Mouse (Mus musculus) kidney, adult 8-10 months (tissue): ENCODE data around the gene Pde6h.

Source experiments
- DNase-seq, 2 experiments: peaks; one replicate each; pipeline ENCODE4 v3.0.0; 2022

Pde6h gene

DNA sequence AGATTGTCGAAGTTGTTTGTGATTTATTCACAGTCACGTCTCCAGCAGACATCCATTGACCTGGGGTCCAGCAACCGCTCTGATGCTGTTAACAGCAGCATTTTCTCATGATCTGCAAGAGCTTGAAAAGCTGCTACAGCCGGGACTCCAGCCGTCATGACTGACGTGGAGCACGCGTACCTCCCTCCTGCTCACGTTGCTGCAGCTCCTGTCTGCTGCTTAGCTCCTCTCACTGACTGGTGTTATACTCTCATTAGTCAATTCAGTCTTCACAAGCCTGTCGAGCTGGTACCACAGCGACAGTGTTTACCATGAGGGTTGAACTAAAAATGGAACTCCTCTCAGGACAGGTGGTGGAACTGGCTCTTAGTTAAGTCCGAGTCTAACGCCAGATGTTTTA, 62.4 kb downstream of the Pde6h start:
- no peak for DNase-seq

DNA sequence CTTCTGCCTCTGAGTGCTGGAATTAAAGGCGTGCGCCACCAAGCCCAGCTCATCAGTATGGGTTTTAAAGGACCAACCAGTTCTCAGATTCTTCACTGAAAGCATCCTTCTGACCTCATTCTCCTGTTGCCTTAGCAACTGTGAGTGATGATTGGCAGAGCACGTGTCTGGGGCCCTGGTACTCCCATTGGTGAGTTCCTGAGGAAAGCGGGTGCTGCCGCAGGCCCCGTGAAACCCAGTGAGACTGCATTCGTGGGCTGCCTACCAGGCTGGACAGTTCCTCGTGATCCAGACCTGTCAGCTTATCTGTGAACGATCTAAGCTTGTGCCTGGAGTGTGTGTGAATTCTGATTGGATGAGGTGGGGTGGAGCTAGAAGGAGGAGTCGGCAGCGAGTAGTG, 63.1 kb downstream of the Pde6h start:
- no peak for DNase-seq

DNA sequence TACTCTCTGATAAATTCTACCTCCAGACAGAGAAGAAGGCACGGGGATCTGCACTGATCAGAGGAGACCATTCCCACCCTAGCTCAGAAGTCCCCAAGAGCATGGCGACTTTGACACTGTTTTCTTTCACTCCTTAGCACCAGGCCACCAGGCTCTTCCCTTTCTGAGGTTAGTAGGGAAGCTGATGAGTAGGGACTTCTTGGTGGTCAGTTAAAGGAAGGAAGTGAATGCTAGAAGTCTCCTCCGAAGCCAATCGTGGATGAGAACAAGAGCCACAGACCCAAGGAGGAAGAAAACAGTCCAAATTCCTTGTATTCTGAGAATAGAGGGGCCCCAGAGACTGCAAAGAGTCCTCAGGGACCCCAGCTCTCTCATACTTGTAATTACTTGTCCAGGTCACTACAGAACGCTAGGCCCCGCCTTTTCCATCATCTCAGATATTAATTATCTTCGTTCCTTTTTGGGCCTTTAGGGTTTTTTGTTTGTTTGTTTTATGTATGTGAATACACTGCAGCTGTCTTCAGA, 65.0 kb downstream of the Pde6h start:
- no peak for DNase-seq

DNA sequence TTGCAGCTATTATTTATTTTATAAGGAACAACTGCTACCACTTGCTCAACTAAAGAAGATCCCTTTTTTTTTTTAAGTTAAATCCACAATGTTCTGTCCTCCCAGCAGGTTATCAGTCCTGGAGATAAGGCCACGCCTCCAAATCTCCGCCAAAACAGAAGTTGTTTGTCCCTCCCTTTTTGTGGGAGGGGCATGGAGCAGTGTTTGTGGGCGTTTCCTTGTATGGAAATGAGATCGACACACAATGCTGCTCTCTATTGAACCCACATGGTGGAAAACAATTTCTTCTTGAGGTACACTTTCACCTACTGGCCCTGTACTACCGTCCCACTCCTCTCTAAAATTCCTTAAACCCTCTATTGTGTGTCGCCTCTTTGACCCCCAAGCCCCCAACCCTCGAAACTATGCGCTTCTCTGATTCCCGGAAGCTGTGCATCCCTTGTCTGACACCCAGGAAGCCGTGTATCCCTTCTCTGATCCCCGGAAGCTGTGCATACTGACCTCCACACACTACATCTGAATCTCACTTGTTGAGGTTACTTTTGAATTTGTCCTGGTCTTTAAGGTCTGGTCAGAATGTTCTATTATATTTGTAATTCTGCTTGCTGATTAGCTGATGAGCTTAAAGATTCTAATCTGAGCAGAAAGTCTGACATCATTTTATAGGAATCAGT, 66.3 kb downstream of the Pde6h start:
- DNase-seq = no peak

DNA sequence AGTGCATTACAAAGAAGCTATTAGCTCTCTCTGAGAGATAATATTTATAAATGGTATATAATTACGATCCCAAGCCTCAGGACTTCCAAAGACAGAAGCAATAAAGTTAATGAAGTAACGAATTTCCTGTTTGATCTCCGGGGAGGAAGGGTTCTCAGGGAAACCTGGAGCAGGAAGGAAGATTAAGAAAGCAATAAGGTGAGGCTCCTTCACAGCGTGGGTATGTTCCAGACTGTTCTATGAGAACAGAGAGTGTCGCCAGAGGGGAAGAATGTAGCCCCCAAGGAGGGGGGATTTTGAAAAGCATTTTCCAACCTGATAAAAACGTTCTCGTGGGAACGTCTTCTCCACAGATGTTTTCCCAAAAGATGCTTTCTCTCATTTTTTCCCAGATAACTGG, 66.9 kb downstream of the Pde6h start:
- no peak for DNase-seq

DNA sequence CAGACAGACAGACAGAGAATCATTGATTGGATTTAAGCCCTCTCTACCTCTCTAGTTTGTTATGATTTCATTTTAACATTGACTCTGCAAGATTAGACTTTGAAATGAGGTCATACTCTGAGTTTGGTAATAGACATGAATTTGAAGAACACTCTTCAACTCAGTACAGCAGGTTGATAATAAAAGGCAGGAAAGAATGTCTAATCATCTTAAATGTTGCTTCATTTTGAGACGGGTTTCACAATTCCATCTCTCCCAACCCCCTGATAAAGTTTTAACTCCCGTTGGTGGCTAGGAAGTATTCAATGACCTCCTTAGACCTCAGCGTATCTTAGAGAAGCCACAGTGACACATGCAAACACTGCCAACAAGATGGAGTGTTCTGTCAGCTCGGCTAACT, 69.9 kb downstream of the Pde6h start:
- DNase-seq = no peak

DNA sequence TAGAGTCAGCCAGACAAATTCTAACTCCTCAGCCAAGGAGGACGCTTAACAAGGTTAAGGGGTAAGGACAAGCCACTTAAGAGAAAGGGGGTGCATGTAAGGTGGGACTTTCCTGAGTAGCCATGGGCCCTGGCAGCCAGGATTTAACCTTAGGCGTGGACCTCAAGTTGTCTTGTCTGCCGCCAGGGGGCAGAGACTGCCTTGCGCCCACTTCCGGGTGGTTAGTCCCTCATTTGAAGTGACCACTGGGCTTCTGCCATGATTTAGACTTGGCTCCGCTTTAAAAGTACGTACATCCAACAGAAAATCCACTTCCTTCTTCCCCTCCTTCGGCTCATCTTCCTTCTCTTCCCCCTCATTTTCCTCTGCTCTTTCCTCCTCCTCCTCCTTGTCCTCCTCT, 71.9 kb downstream of the Pde6h start:
- DNase-seq = no peak

- no peak for DNase-seq
Measured at GRCm38 (mm10) chr6:136996336-136996735, 72.7 kb downstream of the Pde6h start.

- DNase-seq = no peak
Measured at GRCm38 (mm10) chr6:136998181-136998580, 74.5 kb downstream of the Pde6h start.

- no peak for DNase-seq
Measured at GRCm38 (mm10) chr6:136999009-136999408, 75.4 kb downstream of the Pde6h start.

DNA sequence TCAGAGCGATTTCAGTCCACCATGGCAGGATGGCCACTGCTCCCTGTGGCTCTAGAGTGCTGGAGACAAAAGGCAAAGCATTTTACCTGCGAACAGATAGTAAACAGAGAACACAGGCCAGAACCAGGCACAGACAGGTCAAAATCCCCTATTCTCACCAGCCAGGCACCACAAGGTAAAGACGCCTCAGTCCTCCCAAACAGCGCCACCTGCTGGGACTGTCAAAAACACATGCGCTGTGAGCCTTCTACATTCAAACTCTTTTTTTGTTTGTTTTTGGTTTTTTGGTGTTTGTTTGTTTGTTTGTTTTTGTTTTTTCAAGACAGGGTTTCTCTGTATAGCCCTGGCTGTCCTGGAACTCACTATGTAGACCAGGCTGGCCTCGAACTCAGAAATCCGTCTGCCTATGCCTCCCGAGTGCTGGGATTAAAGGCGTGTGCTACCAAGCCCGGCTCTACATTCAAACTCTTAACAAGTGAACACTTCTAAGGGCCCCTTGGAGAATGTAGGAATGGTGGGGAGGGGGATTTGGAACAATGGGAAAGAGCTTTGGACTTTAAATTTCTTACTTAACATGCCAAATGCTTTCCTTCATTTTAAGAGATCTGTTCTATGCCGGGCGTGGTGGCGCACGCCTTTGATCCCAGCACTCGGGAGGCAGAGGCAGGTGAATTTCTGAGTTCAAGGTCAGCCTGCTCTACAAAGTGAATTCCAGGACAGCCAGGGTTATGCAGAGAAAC, 76.2 kb downstream of the Pde6h start:
- DNase-seq = no peak

- DNase-seq = no peak
Measured at GRCm38 (mm10) chr6:137000706-137001105, 77.1 kb downstream of the Pde6h start.

DNA sequence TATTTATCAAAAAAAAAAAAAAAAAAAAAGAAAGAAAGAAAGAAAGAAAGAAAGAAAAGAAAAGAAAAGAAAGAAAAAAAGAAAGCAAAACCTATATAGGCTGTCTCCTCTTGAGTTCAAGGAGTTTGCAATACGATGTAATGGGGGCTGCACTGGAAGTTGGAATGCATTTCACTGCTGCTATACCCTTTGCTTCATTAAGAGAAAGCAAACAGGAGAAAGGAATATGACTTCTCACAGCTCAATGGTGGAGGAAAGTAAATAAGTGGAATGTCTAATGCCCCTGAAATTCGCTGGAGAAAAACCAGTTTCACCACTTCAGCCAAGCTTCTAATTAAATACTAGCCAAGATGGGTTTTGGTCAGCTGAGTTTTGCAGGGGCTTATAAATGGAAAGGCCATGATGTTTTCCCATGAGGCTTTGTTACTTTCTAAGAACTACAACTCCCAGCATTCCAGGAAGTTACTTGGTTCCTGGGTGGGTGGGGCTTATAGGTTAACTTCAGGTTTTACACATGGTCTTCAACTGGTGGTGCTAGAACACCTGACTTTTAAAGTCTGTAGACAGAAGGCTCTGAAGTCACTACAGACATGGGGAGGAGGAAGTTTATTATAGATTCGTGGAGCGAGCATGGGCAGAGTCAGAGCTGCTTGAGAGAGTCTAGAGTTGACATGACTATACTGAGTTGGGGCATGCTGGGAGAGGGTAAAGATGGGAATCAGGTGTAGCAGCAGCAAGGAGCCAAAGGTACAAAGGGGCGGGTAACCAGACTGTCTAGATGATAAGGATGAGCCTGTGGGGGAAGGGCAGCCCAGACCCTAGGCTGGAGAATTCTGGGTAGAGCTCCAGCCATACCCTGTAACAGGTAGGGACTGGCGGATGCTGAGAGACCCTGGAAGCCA, 77.9 kb downstream of the Pde6h start:
- no peak for DNase-seq

DNA sequence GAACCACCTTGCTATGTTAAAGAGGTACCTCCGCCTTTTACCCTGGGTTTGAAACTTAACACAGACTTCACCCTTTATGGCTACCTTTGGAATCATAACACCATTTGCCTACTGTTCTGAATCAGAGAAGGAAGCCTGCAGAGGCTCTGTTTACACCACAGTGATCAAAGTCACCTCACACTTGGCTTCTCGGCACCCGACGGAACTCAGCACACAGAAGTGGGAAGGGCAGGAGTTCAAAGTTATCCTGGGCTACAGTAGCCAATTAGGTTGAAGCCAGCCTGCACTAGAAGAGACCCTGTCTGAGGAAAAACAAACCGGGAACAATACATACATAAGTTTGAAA, 78.5 kb downstream of the Pde6h start:
- DNase-seq = no peak

- no peak for DNase-seq
Measured at GRCm38 (mm10) chr6:137004359-137004758, 80.7 kb downstream of the Pde6h start.

GRCm38 (mm10) chr6:137011187-137011586, 87.6 kb downstream of the Pde6h start:
- no peak for DNase-seq

DNA sequence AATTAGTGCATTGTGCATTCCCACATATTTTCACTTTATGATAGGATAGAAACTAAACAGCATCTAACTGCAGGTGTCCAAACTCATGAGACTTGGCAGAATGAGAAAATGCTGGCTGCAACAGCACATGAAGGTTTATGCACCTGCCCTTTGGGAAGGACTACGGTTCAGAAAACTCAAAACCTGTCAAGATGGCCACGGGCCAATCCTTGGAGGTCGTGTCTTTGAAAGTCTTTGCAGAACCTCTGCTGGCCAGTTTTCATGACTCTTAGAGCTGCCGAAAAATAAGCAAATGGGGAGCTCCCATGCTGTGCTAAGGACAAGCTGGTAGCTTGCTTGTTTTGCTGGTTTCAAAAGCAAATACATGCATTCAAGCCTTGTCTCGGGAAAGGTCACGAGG, 90.7 kb downstream of the Pde6h start:
- DNase-seq = no peak

- DNase-seq = no peak
Measured at GRCm38 (mm10) chr6:137017216-137017973, 93.8 kb downstream of the Pde6h start.
